Mouse (Mus musculus) olfactory bulb, adult 2 months (tissue): ENCODE measurements around the gene Trim80. TPM values are rescaled to one million over a fixed set of nuclear protein-coding genes. Genes with fewer than 3 reads are reported as not detected.

Experiments
- H3K27ac ChIP-seq: fragments of 200-500 bp; 2 replicates; pipeline ENCODE4 v1.5.1; 2012; ENCODE audit warnings: low read depth, low read length; ENCODE audit not compliant: insufficient read depth
- H3K4me1 ChIP-seq: fragments of 200-500 bp; 2 replicates; pipeline ENCODE4 v1.6.1; 2012; ENCODE audit warnings: low read length; ENCODE audit not compliant: control insufficient read depth, insufficient read depth
- H3K4me3 ChIP-seq: fragments of 200-500 bp; 2 replicates; pipeline ENCODE4 v1.5.1; 2012; ENCODE audit warnings: mild to moderate bottlenecking, low read depth, low read length, moderate library complexity; ENCODE audit not compliant: insufficient read depth
- CTCF ChIP-seq: fragments of 200-500 bp; IDR thresholded peaks from 2 replicates; pipeline ENCODE4 v1.5.1; 2012; ENCODE audit warnings: low read depth, mild to moderate bottlenecking, low read length, moderate library complexity; ENCODE audit not compliant: insufficient read depth
- POLR2A ChIP-seq: fragments of 200-500 bp; IDR thresholded peaks from 2 replicates; pipeline ENCODE4 v1.6.1; 2012; ENCODE audit warnings: mild to moderate bottlenecking, low read depth, low read length, moderate library complexity; ENCODE audit not compliant: insufficient read depth
- WGBS: fragments of 180-500 bp; shearing (Covaris S2); methylation state at CpG from one replicate; pipeline ENCODE4 v1.1.7; 2018; 5-methylcytosine and 5-hydroxymethylcytosine counted together
- polyA plus RNA-seq: library from polyadenylated mRNA; stranded (reverse); fragments of >200 nt; gene quantifications from 2 replicates; pipeline ENCODE4 v1.2.4, GENCODE M21; 2012; ENCODE audit warnings: low replicate concordance; ENCODE audit not compliant: missing spikeins, insufficient read depth, insufficient read length

Gene Trim80
- not detected in 2 replicates for polyA plus RNA-seq

DNA sequence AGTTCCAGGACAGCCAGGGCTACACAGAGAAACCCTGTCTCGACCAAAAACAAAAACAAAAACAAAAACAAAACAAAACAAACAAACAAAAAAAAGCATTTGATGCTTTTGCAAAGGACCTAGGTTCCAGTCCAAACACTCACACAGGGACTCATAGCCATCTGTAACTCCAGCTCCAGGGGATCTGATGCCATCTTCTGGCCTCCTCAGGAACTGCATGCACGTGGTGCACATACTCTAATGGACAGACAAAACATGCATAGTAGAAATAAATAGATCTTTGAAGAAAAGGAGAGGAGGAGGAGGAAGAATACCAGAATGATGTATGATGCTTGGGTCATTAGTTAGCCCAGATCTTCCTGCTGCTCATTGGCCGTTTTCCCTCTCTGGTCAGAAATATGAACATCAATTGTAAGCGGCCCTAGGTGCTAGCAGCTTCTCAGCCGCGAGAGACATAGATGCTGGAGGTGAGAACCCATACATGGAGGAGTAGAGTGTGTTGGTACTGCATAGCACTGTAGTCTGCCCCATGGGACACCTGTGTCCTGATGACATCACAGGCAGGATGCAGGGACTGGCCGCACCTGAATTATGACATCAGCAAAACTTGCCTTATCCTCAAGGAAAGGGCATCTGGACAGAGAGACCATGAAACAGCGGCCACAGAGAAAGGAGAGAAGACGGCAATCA lies at the start of gene Trim80:
TSS of gene Trim80 (plus strand) at position 640 of the 690 bp plus-strand sequence.
- Histone ChIP-seq H3K4me1 (peaks cover 13% of the 10 kb centered on the region), H3K4me3 (no peak within 1 kb of the TSS), H3K27ac (no peak within 1 kb of the TSS)
- TF ChIP-seq CTCF (no peak), POLR2A (no peak)
- 94% methylated on average over 9 of the region's 9 CpGs for WGBS

DNA sequence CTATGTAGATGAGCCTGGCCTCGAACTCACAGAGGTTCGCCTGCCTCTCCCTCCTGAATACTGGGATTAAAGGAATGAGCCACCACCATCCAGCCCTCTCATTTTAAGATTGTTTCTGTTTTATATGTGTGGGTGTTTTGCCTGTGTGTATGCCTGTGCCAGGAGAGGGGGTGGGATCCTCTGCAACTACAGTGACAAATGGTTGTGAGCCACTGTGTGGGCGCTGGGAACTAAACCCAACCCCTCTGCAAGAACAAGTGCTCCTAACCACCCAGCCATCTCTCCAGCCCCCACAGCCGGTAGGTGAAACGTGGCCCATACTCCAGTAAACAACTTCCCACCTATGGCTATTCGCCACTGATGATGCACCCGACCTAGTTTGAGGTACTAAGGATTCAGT lies 49.0 kb upstream of the Trim80 start:
- WGBS = 87% methylated on average over 7 of the region's 7 CpGs
- no peak overlapping the region for H3K4me3 ChIP-seq
- TF ChIP-seq POLR2A = no peak
- no peak for TF ChIP-seq CTCF
- H3K27ac ChIP-seq = no peak overlapping the region
- peaks cover 14% of the 10 kb centered on the region for H3K4me1 ChIP-seq

DNA sequence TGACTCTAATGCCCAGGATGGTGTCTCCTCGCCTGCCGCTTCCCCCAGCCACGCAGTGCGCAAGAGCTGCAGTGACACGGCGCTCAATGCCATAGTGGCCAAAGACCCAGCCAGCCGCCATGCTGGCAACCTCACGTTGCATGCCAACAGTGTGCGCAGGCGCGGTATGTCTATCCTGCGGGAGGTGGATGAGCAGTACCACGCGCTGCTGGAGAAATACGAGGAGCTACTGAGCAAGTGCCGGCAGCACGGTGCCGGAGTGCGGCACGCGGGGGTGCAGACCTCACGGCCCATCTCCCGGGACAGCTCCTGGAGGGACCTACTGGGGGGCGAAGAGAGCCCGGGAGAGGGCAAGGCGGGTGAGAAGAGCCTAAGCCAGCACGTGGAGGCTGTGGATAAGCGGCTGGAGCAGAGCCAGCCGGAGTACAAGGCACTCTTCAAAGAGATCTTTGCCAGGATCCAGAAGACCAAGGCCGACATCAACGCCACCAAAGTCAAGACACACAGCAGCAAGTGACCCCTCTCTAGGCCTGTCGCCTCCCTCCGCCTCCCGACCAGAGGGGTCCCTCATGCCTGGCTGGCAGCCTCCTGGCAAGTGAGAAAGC lies 46.5 kb upstream of the Trim80 start:
- WGBS = 78% methylated on average over 34 of the region's 34 CpGs
- no peak overlapping the region for H3K4me3 ChIP-seq
- H3K27ac ChIP-seq = no peak overlapping the region

DNA sequence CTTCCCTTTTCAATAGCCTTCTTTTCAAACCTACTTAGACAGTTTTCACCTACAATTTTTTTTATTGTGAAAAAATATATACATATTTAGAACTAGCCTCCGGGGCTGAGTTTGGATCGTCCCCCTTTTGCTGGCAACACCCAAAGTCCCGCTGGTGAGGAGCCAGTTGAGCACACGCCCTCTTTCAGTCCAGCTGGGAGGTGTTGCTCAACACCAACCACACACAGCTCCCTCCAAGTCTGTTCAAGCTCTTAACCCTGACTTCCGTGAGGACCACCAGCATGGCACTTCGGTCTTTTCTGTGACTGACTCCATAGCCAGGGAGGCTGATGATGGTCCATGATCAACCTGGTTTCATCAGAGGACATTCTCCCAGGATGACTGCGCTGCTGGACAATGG lies 42.3 kb upstream of the Trim80 start:
- no peak overlapping the region for H3K4me3 ChIP-seq
- no peak for TF ChIP-seq CTCF
- no peak for TF ChIP-seq POLR2A
- 77% methylated on average over 7 of the region's 7 CpGs for WGBS
- no peak overlapping the region for H3K27ac ChIP-seq
- peaks cover 13% of the 10 kb centered on the region for H3K4me1 ChIP-seq

More for the DNA sequence above, 46.5 kb upstream of the Trim80 start:
- TF ChIP-seq CTCF (no peak), POLR2A (no peak)
- peaks cover 7% of the 10 kb centered on the region; the same call in 1 of the 2 replicates for H3K4me1 ChIP-seq

DNA sequence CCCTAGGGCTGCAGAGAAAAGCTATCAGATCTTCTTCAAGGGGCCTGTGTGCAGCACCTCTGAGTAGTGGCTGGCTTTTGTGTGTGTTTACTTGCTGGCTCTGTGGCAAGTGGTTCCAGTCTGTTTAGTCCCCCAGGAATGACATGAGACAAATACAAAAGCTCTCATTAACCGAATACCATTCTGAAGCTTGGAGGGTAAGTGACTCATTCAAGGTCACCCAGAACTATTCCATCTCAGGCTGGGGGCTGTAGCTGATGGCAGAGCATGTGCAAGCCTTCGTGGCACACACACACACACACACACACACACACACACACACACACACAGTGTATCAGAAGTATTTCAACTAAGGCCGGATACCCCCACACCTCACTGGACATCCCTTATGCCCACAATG lies 40.2 kb upstream of the Trim80 start:
- no peak overlapping the region for H3K4me3 ChIP-seq
- 49% methylated on average over 3 of the region's 3 CpGs for WGBS

DNA sequence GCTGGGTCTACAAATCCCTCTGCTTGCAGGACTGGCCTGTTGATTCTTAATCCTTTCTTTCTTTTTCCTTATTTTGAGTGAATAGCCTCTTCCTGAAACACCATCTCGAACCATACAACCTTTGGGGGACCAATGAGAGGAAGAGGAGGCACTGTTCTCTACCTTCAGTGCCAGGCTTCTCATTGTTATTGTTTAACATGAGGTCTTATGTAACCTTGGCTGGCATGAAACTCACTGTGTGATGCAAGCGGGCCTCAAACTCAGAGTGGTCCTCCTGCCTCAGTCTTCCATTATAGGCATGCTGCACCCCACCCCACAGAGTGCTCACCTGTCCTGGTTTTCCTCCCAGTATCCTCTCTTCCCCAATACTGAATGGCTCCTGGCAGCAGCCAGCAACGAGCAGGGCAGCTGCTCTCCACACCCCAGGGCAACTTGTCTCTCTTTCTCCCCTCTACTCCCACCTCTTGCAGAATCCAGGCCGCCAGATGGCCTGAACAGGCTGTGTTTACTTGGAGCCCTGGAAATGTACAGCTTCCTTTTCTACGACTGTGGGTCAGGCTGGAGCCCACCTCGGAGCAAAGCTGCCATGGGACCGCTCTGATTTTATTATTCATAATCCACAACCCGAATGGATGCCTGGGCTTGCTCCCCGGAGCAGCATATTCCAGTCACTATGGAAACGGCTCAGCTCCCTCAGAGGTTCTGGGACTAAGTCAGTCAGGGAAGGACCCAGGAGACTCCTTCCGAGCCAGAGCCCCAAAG lies 39.5 kb upstream of the Trim80 start:
- Histone ChIP-seq H3K4me3 (no peak overlapping the region), H3K27ac (peak overlapping the region; percentile 24), H3K4me1 (peaks cover 13% of the 10 kb centered on the region)
- WGBS = 39% methylated on average over 11 of the region's 11 CpGs
- no peak for TF ChIP-seq CTCF
- TF ChIP-seq POLR2A = no peak

More for the DNA sequence above, 40.2 kb upstream of the Trim80 start:
- Histone ChIP-seq H3K27ac (peak overlapping the region; percentile 34), H3K4me1 (peaks cover 9% of the 10 kb centered on the region)
- TF ChIP-seq CTCF (no peak), POLR2A (no peak)

DNA sequence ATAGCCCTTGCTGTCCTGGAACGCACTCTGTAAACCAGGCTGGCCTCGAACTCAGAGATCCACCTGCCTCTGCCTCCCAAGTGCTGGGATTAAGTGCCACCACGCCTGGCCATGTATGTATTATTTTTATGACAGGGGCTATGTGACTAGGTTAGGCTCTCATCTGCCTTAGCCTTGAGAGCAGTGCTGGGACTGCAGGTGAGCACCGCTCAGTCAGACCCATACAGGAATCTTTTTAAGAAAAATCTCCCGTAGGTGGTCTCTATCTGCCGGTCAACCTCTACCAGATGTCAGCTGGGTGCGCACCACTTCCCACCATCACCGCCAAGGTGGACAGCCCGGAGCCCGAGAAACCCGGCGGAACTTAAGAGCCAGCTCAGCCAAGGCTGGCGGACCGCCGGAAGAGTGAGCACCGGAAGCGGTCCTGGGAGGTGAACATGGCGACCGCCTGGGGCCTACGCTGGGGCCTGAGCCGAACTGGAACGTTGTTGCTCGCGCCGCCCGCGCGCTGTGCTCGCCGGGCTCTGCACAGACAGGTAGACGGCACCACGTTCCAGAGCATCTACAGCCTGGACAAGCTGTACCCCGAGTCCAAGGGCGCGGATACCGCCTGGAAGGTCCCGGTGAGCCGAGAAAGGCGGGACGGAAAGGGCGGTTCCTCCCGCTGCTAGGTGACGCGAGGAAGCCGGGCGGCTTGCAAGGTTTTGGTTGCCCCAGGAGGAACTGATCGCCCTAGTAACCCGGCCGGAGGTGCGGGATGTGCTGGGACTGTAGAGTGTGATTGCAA lies 36.8 kb upstream of the Trim80 start, which contains the start of gene Mrpl58:
TSS of gene Mrpl58 (plus strand) at position 415 of the 787 bp plus-strand sequence.
- WGBS = 3% methylated on average over 50 of the region's 50 CpGs
- TF ChIP-seq CTCF (no peak), POLR2A (peak; percentile 78; the same call in 1 of the 2 replicates)
- peak within 1 kb of the TSS; percentile 89 for H3K4me3 ChIP-seq
- H3K27ac ChIP-seq = peak within 1 kb of the TSS; percentile 87
- H3K4me1 ChIP-seq = peaks cover 16% of the 10 kb centered on the region

DNA sequence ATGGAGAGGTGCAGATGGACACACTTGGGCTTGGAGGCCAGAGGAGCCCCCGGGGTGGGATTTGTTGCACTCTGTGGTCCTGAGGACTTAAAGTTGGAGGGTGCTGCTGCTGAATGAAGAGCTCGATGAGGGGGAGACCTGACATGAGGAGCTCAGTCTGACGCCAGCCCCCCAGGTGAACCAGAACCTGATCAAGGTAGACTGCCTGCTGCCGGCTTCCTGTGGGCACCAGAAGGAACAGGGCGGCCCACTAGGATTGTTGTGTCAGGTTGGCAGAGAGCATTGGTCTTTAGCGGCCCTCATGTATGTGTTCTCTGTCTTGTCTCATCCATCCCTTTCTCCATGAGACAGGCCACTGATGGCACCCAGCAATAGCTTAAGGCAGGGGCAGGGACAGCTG lies 34.6 kb upstream of the Trim80 start:
- H3K4me3 ChIP-seq = no peak overlapping the region
- TF ChIP-seq CTCF (no peak), POLR2A (no peak)
- no peak overlapping the region for H3K27ac ChIP-seq
- H3K4me1 ChIP-seq = peaks cover 11% of the 10 kb centered on the region
- WGBS = 94% methylated on average over 6 of the region's 6 CpGs
